Mouse (Mus musculus) limb, embryonic 10.5 days (tissue): ENCODE results near the gene Ccdc65. TPM values are rescaled to one million over a fixed set of nuclear protein-coding genes. Genes with fewer than 3 reads are reported as not detected.

Source experiments
- DNase-seq: peaks from one replicate; pipeline ENCODE4 v3.0.0-alpha.2; 2017; ENCODE audit warnings: low spot score
- H3K27ac ChIP-seq: fragments of 300-500 bp; sonication (generic); 2 replicates; pipeline ENCODE4 v1.5.1; 2016; ENCODE audit warnings: mild to moderate bottlenecking
- H3K27me3 ChIP-seq: fragments of 300-500 bp; sonication (generic); 2 replicates; pipeline ENCODE4 v1.6.1; 2016; ENCODE audit warnings: low read depth, mild to moderate bottlenecking; ENCODE audit not compliant: poor library complexity, severe bottlenecking
- H3K36me3 ChIP-seq: fragments of 300-500 bp; sonication (generic); 2 replicates; pipeline ENCODE4 v1.6.1; 2016; ENCODE audit warnings: mild to moderate bottlenecking, moderate library complexity
- H3K4me1 ChIP-seq: fragments of 300-500 bp; sonication (generic); 2 replicates; pipeline ENCODE4 v1.6.1; 2016
- H3K4me3 ChIP-seq: fragments of 300-500 bp; sonication (generic); 2 replicates; pipeline ENCODE4 v1.5.1; 2016; ENCODE audit warnings: mild to moderate bottlenecking, moderate library complexity
- H3K9me3 ChIP-seq: fragments of 300-500 bp; sonication (generic); replicated peaks from 2 replicates; pipeline ENCODE4 v1.6.1; 2016; ENCODE audit warnings: mild to moderate bottlenecking
- WGBS: fragments of 180-500 bp; shearing (Covaris S2); methylation state at CpG from one replicate; pipeline ENCODE4 v1.1.7; 2016; 5-methylcytosine and 5-hydroxymethylcytosine counted together
- polyA plus RNA-seq: library from polyadenylated mRNA; unstranded; fragments of >200 nt; fragmentation: Nextera tagmentation; extraction: Ambion mirVana; gene quantifications from 2 replicates; pipeline ENCODE4 v1.2.1, GENCODE M21; 2016

The Ccdc65 gene
- 0.34 and 0.64 TPM in 2 replicates for polyA plus RNA-seq

DNA sequence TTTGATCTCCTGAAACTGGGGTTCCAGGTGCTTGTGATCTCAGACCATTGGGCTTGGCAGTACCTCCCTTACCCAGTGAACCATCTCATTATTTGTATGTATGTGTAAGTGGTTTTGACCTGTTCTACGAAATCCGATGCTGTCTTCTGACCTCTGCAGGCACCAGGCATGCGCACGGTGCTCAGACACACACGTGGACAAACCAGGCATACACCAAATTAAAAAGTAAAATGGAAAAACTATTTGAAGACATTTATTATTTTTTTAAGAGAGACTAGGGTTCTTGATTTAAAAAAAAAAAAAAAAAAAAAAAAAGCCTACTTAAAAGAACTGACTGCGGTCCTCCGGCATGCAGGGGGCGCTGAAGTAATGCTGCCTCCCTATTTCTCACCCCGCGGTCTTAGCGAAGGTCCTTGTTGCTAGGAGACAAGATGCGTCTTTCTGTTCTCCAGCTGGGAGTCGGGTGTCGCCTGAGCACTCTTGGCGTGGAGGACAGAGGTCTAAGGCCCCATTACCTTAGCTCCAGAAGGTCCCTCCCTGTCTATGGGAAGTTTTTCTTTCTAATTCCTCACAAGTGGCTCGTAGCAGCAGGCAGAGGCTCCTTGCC lies at the start of gene Ccdc65:
Gene Ccdc65 (plus strand): TSS at position 442 of the 607 bp plus-strand sequence.
- Histone ChIP-seq H3K36me3 (no peaks in the 10 kb centered on the region), H3K9me3 (no peaks in the 10 kb centered on the region), H3K4me1 (peaks cover 5% of the 10 kb centered on the region; the same call in 1 of the 2 replicates), H3K27ac (no peak within 1 kb of the TSS), H3K27me3 (peaks cover 47% of the 10 kb centered on the region), H3K4me3 (peak within 1 kb of the TSS; percentile 50)
- WGBS, result 19% methylated on average over 16 of the region's 16 CpGs
- peak; percentile 86 for DNase-seq

DNA sequence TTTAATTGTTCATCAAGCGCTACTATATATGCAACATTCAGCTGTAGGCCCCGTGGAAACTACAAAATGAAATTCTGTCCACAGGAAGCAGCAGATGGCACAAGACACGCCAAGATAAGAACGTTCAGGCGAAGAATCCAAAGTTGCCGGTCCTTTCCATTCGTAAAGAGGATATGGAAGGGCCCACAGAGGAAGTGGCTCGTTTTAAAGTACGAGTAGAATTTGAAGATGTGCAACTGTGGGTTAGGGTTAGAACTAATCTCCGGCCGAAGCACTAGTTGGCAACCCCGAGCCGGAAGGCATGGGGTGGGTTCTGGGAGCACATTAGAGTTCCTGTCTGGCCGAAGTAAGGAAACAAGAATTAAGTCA lies 45.8 kb upstream of the Ccdc65 start:
- peaks cover 9% of the 10 kb centered on the region; the same call in 1 of the 2 replicates for H3K4me1 ChIP-seq
- no peaks in the 10 kb centered on the region for H3K9me3 ChIP-seq
- H3K27ac ChIP-seq, result peak overlapping the region; percentile 98
- peaks cover 39% of the 10 kb centered on the region for H3K36me3 ChIP-seq
- no peak for DNase-seq
- 2% methylated on average over 14 of the region's 14 CpGs for WGBS
- H3K4me3 ChIP-seq, result peak overlapping the region; percentile 94
- no peaks in the 10 kb centered on the region for H3K27me3 ChIP-seq

DNA sequence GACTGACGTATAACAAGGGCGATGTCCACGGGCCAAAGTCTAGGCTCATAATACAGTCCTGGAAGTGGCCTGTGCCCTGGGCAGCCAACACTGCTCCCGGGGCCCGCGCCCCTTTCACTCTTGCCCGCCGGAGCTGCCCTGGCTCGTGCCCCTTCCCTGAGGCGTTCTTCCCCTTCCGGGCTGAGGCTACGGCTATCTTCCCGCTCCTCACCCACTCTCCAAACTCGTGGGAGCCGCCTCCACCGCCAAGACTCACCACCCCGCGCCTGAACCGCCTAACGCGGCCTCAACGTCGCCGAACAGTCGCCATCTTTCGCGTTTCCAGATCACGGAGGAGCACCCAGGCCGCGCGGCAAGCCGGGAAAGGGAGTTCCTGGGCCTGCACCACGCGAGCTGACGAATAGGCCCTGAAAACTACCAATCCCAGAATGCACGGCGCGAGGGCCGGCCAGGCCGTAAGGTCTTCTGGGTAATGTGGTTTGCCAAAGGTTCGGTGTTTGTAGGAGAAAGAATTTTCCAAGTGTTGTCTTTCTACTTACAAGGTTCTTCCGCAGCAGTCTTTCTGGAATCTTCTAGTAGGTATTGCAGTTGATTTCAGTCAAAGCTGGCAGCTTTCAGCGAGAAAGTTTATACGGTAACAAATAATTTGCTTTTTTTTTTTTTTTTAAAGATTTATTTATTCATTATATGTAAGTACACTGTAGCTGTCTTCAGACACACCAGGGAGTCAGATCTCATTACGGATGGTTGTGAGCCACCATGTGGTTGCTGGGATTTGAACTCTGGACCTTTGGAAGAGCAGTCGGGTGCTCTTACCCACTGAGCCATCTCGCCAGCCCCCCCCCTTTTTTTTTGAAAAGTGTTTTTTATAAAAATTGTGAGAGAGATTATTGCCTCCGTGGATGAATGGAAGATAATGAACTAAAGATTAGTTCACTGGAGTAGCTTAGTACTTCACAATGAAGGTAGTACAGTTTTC lies 45.2 kb upstream of the Ccdc65 start, which contains the start of gene Ddx23:
Gene Ddx23 (minus strand): TSS at position 328 of the 979 bp plus-strand sequence.
- WGBS, result 5% methylated on average over 48 of the region's 48 CpGs
- Histone ChIP-seq H3K9me3 (no peaks in the 10 kb centered on the region), H3K27me3 (no peaks in the 10 kb centered on the region), H3K36me3 (peaks cover 32% of the 10 kb centered on the region), H3K4me1 (peaks cover 9% of the 10 kb centered on the region; the same call in 1 of the 2 replicates), H3K4me3 (peak within 1 kb of the TSS; percentile 94), H3K27ac (peak within 1 kb of the TSS; percentile 98)
- peak; percentile 96 for DNase-seq

DNA sequence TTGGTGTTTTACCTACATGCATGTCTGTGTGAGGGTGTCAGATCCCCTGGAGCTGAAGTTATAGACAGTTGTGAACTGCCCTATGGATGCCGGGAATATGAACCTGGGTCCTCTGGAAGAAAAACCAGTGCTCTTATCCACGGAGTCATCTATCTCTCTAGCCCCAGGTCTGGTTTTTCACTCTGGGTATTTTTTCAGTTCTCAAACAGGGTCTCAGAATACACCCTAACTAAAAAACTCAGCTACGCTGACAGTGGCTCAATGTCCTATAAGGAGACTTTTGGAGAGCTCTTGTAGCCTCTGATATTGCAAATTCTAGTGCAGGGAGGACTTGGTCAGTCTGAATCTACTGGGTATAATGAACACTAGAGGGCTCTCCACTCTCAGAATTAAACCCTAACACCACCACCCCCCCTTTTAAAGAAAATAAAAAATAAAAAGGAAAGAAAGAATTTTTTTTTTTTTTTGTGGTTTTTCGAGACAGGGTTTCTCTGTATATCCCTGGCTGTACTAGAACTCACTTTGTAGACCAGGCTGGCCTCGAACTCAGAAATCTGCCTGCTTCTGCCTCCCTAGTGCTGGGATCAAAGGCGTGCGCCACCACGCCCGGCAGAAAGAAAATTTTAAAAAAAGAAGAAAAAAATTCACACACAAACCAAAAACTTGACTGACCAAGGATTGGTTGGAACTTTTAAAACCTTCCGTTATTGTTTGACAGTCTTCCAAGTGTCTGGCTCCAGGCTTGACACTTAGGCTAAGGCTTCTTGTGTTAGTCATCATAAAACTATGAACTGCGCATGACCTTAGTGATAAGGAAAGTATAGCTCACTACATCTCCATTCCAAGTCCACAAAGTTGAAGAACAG lies 43.7 kb upstream of the Ccdc65 start:
- WGBS, result 81% methylated on average over 11 of the region's 11 CpGs
- Histone ChIP-seq H3K27ac (no peak overlapping the region), H3K9me3 (no peaks in the 10 kb centered on the region), H3K4me1 (peaks cover 9% of the 10 kb centered on the region; the same call in 1 of the 2 replicates), H3K27me3 (no peaks in the 10 kb centered on the region), H3K4me3 (no peak overlapping the region), H3K36me3 (peaks cover 18% of the 10 kb centered on the region)
- DNase-seq, result no peak

DNA sequence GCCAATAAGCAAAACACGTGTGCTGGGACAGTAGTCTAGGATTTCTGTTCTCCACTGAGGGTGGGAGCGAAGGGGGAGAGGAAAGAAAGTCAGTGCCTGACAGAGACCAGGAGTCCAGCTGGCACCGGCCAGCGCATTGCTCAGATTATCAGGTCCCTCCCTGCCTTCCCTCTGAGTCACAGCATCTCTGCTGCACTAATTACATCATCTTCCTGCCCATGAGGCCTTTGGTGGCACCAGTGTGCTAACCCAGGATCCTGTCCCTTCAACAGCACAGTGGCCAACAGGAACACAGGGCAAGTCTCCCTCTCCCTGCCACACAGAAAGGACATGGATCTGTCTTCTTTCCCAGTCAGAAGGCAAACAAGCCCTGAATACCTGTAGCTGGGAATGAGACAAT lies 35.4 kb upstream of the Ccdc65 start:
- peaks cover 49% of the 10 kb centered on the region for H3K27me3 ChIP-seq
- DNase-seq, result no peak
- no peaks in the 10 kb centered on the region for H3K36me3 ChIP-seq
- no peak overlapping the region for H3K27ac ChIP-seq
- WGBS, result 78% methylated on average over 4 of the region's 4 CpGs
- H3K9me3 ChIP-seq, result no peaks in the 10 kb centered on the region
- H3K4me1 ChIP-seq, result peaks cover 33% of the 10 kb centered on the region
- no peak overlapping the region for H3K4me3 ChIP-seq

DNA sequence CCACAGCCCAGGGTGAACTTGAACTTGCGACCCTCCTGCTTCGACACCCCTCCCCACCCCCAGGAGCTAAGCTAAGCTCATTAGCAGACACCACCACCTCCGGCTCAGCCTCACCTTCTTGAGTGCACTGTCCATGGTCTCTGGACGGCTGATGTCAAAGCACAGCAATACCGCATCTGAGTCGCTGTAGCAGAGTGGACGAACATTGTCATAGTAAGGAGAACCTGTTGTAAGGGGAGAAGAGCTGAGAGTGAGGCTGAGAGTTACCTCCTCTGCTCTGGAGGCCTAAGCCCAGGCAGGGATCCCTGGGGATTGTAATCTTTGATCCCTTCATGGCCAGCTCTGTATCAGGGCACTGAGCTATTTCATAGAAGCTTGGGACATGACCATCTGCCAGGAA lies 34.3 kb upstream of the Ccdc65 start:
- Histone ChIP-seq H3K9me3 (no peaks in the 10 kb centered on the region), H3K36me3 (no peaks in the 10 kb centered on the region), H3K4me1 (peaks cover 33% of the 10 kb centered on the region), H3K4me3 (no peak overlapping the region), H3K27me3 (peaks cover 60% of the 10 kb centered on the region), H3K27ac (no peak overlapping the region)
- WGBS, result 81% methylated on average over 7 of the region's 7 CpGs
- DNase-seq, result no peak

DNA sequence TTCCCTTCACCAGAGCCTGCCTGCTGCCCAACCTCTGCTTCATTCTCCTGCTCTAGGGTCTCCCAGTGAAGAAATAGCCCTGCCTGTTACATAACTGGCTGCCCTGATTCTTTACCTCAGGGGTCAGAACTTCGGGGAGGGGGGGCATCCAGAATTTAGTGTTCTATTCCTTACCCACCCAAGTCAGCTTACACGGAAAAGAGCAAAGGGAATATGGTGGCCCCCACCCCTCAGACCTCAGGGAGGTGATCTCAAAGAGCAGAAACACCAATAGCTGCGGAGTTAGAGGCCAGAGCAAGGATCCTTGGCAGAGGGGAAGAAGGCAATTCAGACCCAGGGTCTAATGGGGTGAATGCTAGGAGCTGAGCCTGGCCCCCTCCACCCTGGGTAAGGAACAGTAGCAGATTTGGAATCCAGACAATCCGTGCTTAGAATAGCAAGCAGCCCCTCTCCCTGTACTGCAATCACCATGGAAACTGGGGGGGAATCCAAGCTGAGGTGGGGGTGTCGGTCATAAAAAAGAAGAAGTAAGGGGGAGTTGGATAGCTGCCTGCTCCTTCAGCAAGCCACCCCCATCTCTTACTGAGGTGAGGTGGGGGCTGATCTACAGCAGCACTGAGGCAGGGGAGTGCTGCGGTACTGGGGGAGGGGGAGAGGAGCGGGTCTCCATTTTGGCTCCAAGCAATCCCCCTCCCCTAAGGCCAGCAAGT lies 33.6 kb upstream of the Ccdc65 start:
- Histone ChIP-seq H3K27ac (no peak overlapping the region), H3K4me1 (peaks cover 33% of the 10 kb centered on the region)
- no peak for DNase-seq

DNA sequence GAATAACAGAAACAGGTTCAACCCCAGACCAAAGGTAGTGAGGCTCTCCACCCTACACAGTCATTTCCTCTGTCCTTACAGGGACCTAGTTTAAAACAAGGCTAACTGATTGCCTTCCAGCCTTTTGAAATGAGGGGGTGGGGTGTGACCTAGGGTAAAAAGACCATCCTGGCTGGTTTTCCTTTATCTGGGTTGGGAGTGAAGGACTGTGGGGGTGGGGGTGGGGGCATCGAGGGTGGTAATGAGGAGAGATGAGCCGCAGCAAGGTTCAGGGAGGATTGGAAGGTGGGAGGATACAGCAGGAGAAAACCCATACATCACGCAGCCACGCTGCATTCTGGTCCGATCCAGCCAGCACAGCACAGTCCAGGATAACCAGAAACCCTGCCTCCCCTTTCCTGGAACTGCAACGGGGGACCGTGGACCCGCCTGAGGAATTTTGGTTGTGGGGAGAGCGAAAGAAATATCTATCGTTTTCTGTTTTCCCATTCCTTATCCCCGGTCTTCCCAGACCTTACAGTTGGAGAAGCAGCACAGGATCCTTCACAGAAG lies 32.9 kb upstream of the Ccdc65 start:
- no peak for DNase-seq
- no peak overlapping the region for H3K4me3 ChIP-seq
- no peaks in the 10 kb centered on the region for H3K9me3 ChIP-seq
- peaks cover 73% of the 10 kb centered on the region for H3K27me3 ChIP-seq
- WGBS, result 24% methylated on average over 11 of the region's 11 CpGs
- H3K36me3 ChIP-seq, result no peaks in the 10 kb centered on the region
- H3K4me1 ChIP-seq, result peaks cover 33% of the 10 kb centered on the region
- no peak overlapping the region for H3K27ac ChIP-seq

More for the DNA sequence above, 33.6 kb upstream of the Ccdc65 start:
- peaks cover 67% of the 10 kb centered on the region for H3K27me3 ChIP-seq
- H3K9me3 ChIP-seq, result no peaks in the 10 kb centered on the region
- 39% methylated on average over 7 of the region's 7 CpGs for WGBS
- H3K4me3 ChIP-seq, result no peak overlapping the region
- H3K36me3 ChIP-seq, result no peaks in the 10 kb centered on the region

DNA sequence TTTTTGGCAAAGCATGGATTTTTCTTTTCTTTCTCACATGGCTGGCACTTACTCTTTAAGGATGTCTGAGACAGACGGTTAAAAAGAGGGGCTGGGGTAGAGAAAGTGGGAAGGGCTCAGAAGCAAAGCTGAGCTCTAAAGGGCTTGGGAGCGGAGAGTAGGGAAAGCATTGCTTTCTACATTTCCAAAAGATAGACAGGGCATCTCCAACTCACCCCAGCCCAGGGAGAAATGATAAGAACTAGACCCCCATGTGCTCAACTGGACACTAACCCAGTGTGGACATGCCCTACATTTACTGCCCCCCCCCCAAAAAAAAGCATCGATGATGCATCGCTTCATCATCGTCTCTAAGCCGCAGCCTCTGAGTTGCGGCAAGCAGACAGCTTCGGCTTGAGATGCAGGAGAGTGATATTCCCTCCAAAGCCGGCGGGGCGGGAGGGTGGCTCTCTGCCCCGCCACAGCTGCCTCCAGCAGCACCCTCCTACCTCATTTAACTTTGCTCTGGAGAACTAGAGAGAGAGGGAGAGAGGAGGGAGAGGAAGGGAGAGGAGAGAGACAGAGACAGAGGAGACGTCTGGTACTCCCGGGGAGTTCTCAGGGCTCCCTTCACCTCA lies 32.3 kb upstream of the Ccdc65 start:
- peak overlapping the region; percentile 24; the same call in 1 of the 2 replicates for H3K4me3 ChIP-seq
- WGBS, result 8% methylated on average over 14 of the region's 14 CpGs
- no peaks in the 10 kb centered on the region for H3K9me3 ChIP-seq
- DNase-seq, result no peak
- no peaks in the 10 kb centered on the region for H3K36me3 ChIP-seq
- no peak overlapping the region for H3K27ac ChIP-seq
- H3K4me1 ChIP-seq, result peaks cover 33% of the 10 kb centered on the region
- H3K27me3 ChIP-seq, result peaks cover 73% of the 10 kb centered on the region

DNA sequence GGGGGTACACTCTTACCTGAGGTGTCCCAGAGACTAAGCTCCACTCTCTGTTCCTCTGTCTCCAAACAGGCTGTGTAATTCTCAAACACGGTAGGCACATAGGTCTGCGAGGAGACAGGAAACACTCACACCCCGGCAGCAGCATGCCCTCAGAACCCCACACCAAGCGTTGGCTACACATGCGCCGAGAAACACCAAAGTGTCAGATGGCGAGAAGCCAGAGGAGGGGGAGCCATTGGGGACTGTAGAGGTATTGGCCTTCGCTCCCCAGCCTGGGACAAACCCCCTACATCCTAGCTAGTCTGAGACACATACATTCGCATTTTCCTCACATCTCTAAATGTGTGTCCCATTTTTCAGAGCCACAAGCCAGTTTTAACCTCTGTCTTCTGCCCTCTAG lies 31.5 kb upstream of the Ccdc65 start:
- Histone ChIP-seq H3K9me3 (no peaks in the 10 kb centered on the region), H3K27ac (no peak overlapping the region), H3K27me3 (peaks cover 76% of the 10 kb centered on the region), H3K36me3 (no peaks in the 10 kb centered on the region), H3K4me3 (peak overlapping the region; percentile 54), H3K4me1 (peaks cover 33% of the 10 kb centered on the region)
- peak; percentile 50 for DNase-seq
- 3% methylated on average over 9 of the region's 9 CpGs for WGBS

DNA sequence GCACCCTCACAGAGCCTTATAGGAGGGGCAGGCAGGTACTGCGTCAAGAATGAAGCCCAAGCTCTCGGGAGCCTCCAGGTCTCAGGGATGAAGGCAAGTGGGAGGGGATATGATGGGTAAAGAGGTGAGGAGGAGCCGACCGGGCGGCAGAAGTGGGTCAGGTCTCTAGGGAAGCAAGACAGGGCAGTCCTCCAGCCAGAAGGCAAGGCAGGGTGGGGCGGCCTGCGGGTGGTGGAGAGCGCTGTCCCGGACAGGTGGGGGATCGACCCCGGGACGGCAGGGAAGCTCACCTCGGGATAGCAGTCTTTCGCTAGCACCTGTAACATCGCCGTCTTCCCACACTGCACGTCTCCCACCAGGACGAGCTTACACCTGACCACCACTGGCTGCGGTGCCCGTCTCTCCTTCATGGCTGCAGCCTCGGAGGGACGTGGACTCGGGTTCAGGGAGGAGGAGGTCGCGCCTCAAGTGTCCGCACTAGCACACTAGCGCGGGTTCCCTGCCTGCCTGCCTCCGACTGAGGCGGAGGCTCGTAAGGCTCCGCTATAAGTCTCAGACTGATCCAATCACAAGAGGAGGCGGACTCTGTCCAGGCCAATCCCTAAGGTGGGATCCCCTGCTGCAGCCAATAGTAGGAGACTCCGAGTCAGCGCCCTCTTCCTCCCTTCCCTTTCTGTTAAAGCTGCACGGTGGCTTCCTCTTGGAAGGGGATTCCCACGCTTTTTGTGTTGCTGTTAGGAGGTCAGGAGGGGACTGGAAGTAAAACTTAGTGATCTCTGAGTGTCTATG lies 30.9 kb upstream of the Ccdc65 start, which contains the start of gene Rnd1:
Gene Rnd1 (minus strand): TSS at position 522 of the 789 bp plus-strand sequence.
- under 1% methylated on average over 37 of the region's 37 CpGs for WGBS
- peak; percentile 73 for DNase-seq
- no peak within 1 kb of the TSS for H3K27ac ChIP-seq

More for the DNA sequence above, 30.9 kb upstream of the Ccdc65 start, which contains the start of gene Rnd1:
- H3K27me3 ChIP-seq, result peaks cover 82% of the 10 kb centered on the region
- H3K4me3 ChIP-seq, result peak within 1 kb of the TSS; percentile 54
- peaks cover 33% of the 10 kb centered on the region for H3K4me1 ChIP-seq
- H3K36me3 ChIP-seq, result no peaks in the 10 kb centered on the region
- no peaks in the 10 kb centered on the region for H3K9me3 ChIP-seq
